Comparison of ENCODE assay signal across 8 mouse cellular contexts in the genomic region with DNA sequence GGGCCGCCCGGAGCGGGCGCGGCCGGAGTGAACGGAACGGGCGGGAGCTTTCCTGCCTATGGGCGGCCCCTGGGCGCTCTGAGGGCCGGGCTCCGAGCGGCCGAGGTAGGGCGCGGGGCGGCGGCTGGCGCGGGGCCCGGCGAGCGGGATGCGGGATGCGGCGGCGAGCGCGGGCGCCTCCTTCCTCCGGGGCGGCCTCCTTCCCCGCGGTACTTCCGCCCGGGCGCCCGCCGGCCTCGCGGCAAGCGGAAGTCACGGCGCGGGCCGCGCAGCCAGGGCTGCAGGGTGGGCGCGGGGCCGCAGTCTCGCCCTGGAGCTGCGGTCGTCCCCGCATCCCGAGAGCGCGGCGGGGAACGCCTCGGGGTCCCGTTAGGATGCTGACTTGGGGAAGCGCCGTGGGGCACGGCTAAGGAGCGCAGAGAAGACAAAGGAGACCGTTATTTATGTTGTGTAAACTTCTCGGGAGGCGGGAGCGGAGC. TPM values are rescaled to one million over a fixed set of nuclear protein-coding genes. Genes with fewer than 3 reads are reported as not detected.
DNase-seq lines count a peak whose midpoint lies in the region; ATAC-seq and TF ChIP-seq lines count a peak whose summit lies in the region.

No protein-coding gene starts in this region.

- intact Hi-C loops in gastrocnemius, postnatal 14 days (cut with DNase I; ENCODE audit: low total_unique reads), result loop anchor here (5.0 kb wide), 1 partner anchor 34 kb away; the partner anchor contains the start of gene Pcbd2

- H3K9ac ChIP-seq in forebrain, postnatal 0 days, result peak overlapping the region; percentile 99
- H3K9ac ChIP-seq in liver, embryonic 11.5 days (ENCODE audit: low read depth, low read length), result peak overlapping the region; percentile 100
- H3K9ac ChIP-seq in neural tube, embryonic 12.5 days, result peak overlapping the region; percentile 100

- DNase-seq in lung, adult 2 months, result no peak
- no peak for DNase-seq in lung, postnatal 10 days
- peak; percentile 46 for DNase-seq in forebrain, postnatal 0 days
- DNase-seq in liver, embryonic 11.5 days (ENCODE audit: low spot score), result peak; percentile 61
- no peak for DNase-seq in gastrocnemius, postnatal 14 days
- no peak for DNase-seq in ovary, adult 18-20 months (ENCODE audit: low spot score)

- no peaks in the 10 kb centered on the region for H3K27me3 ChIP-seq in forebrain, postnatal 0 days (ENCODE audit: insufficient read depth, low read length)
- no peaks in the 10 kb centered on the region for H3K27me3 ChIP-seq in liver, embryonic 11.5 days (replicated peaks; ENCODE audit: control insufficient read depth, insufficient read depth, low read length)
- no peaks in the 10 kb centered on the region for H3K27me3 ChIP-seq in neural tube, embryonic 12.5 days (replicated peaks)

- H3K4me2 ChIP-seq in forebrain, postnatal 0 days (ENCODE audit: low read depth), result peak overlapping the region; percentile 62
- peak overlapping the region; percentile 78 for H3K4me2 ChIP-seq in liver, embryonic 11.5 days
- peak overlapping the region; percentile 69 for H3K4me2 ChIP-seq in neural tube, embryonic 12.5 days (replicated peaks)

- TF ChIP-seq CTCF in lung, adult 2 months (IDR thresholded peaks at IDR 0.05; ENCODE audit: insufficient read depth, low read length), result no peak
- TF ChIP-seq CTCF in forebrain, postnatal 0 days (IDR thresholded peaks at IDR 0.05; ENCODE audit: low read depth), result no peak

- H3K4me1 ChIP-seq in lung, adult 2 months (ENCODE audit: control insufficient read depth, insufficient read depth, low read length), result peaks cover 15% of the 10 kb centered on the region; the same call in 1 of the 2 replicates
- peaks cover 16% of the 10 kb centered on the region for H3K4me1 ChIP-seq in forebrain, postnatal 0 days (ENCODE audit: insufficient read depth)
- H3K4me1 ChIP-seq in liver, embryonic 11.5 days (replicated peaks; ENCODE audit: control insufficient read depth, insufficient read depth, low read length), result peaks cover 14% of the 10 kb centered on the region
- H3K4me1 ChIP-seq in neural tube, embryonic 12.5 days, result peaks cover 17% of the 10 kb centered on the region

- no peaks in the 10 kb centered on the region for H3K9me3 ChIP-seq in forebrain, postnatal 0 days (ENCODE audit: low read length)
- H3K9me3 ChIP-seq in liver, embryonic 11.5 days (ENCODE audit: control insufficient read depth, low read length), result no peaks in the 10 kb centered on the region
- H3K9me3 ChIP-seq in neural tube, embryonic 12.5 days, result no peaks in the 10 kb centered on the region

- no peaks in the 10 kb centered on the region for H3K36me3 ChIP-seq in forebrain, postnatal 0 days (ENCODE audit: insufficient read depth)
- H3K36me3 ChIP-seq in liver, embryonic 11.5 days (ENCODE audit: control insufficient read depth, insufficient read depth, low read length), result no peaks in the 10 kb centered on the region; the same call in 1 of the 2 replicates
- peaks cover under 1% of the 10 kb centered on the region; the same call in 1 of the 2 replicates for H3K36me3 ChIP-seq in neural tube, embryonic 12.5 days

- ATAC-seq in activated CD4-positive, CD25-positive, alpha-beta regulatory T cell, adult 4 months, result peak; percentile 53
- peak; percentile 72 for ATAC-seq in forebrain, postnatal 0 days
- no peak; the same call in none of the 2 replicates for ATAC-seq in liver, embryonic 11.5 days (replicated peaks; ENCODE audit: low FRiP score)
- ATAC-seq in neural tube, embryonic 12.5 days (ENCODE audit: low FRiP score, low read depth), result peak; percentile 80

- peak overlapping the region; percentile 94 for H3K4me3 ChIP-seq in lung, adult 2 months (replicated peaks; ENCODE audit: extremely low read depth, low read depth, low read length)
- peak overlapping the region; percentile 97 for H3K4me3 ChIP-seq in forebrain, postnatal 0 days (ENCODE audit: low read depth, low read length)
- peak overlapping the region; percentile 98 for H3K4me3 ChIP-seq in liver, embryonic 11.5 days (ENCODE audit: low read depth, low read length)
- peak overlapping the region; percentile 99 for H3K4me3 ChIP-seq in neural tube, embryonic 12.5 days

- TF ChIP-seq POLR2A in lung, adult 2 months (IDR thresholded peaks at IDR 0.05; ENCODE audit: borderline replicate concordance, extremely low read depth, low read depth, low read length), result no peak

- H3K27ac ChIP-seq in forebrain, postnatal 0 days (ENCODE audit: low read depth, low read length), result peak overlapping the region; percentile 97
- H3K27ac ChIP-seq in liver, embryonic 11.5 days (ENCODE audit: low read depth, low read length), result peak overlapping the region; percentile 99
- peak overlapping the region; percentile 98 for H3K27ac ChIP-seq in neural tube, embryonic 12.5 days

- WGBS in lung, adult 2 months, result under 1% methylated on average over 70 of the region's 70 CpGs
- under 1% methylated on average over 58 of the region's 70 CpGs for WGBS in forebrain, postnatal 0 days
- under 1% methylated on average over 59 of the region's 70 CpGs for WGBS in liver, embryonic 11.5 days
- under 1% methylated on average over 68 of the region's 70 CpGs for WGBS in neural tube, embryonic 12.5 days

RNA-seq across cellular contexts. Expression of gene B230219D22Rik, which starts 0.4 kb away (rescaled TPM):
- 33.2 and 42.0 TPM in 2 replicates for polyA plus RNA-seq in lung, adult 2 months (2012; rRNA removed)
- 10 to 100 TPM; 12.9 to 15.2 TPM for polyA plus RNA-seq in activated CD4-positive, CD25-positive, alpha-beta regulatory T cell, adult 4 months (2017; shearing (Covaris generic))
- total RNA-seq in forebrain, postnatal 0 days (2014; rRNA removed), result 135 and 167 TPM in 2 replicates
- 40.7 and 59.5 TPM in 2 replicates for polyA plus RNA-seq in forebrain, postnatal 0 days (2015; fragmentation: Nextera tagmentation; extraction: Ambion mirVana)
- 39.3 and 42.8 TPM in 2 replicates for polyA plus RNA-seq in liver, embryonic 11.5 days (2014; fragmentation: Nextera tagmentation; extraction: Ambion mirVana)
- 74.6 and 78.9 TPM in 2 replicates for polyA plus RNA-seq in neural tube, embryonic 12.5 days (2016; fragmentation: Nextera tagmentation; extraction: Ambion mirVana)
- total RNA-seq in gastrocnemius, postnatal 14 days (2021), result 10 to 100 TPM; 30.9 to 32.9 TPM

RNA-seq across cellular contexts. Expression of gene Txndc15, which starts 21.2 kb away (rescaled TPM):
- 37.1 and 39.1 TPM in 2 replicates for polyA plus RNA-seq in lung, adult 2 months (2012; rRNA removed)
- polyA plus RNA-seq in activated CD4-positive, CD25-positive, alpha-beta regulatory T cell, adult 4 months (2017; shearing (Covaris generic)), result 10 to 100 TPM; 31.4 to 31.5 TPM
- total RNA-seq in forebrain, postnatal 0 days (2014; rRNA removed), result 116 and 121 TPM in 2 replicates
- polyA plus RNA-seq in forebrain, postnatal 0 days (2015; fragmentation: Nextera tagmentation; extraction: Ambion mirVana), result 134 and 135 TPM in 2 replicates
- 49.9 and 50.2 TPM in 2 replicates for polyA plus RNA-seq in liver, embryonic 11.5 days (2014; fragmentation: Nextera tagmentation; extraction: Ambion mirVana)
- polyA plus RNA-seq in neural tube, embryonic 12.5 days (2016; fragmentation: Nextera tagmentation; extraction: Ambion mirVana), result 112 and 121 TPM in 2 replicates
- 10 to 100 TPM; 27.8 to 27.9 TPM for total RNA-seq in gastrocnemius, postnatal 14 days (2021)

RNA-seq across cellular contexts. Expression of gene Pcbd2, which starts 33.9 kb away (rescaled TPM):
- 29.4 and 33.0 TPM in 2 replicates for polyA plus RNA-seq in lung, adult 2 months (2012; rRNA removed)
- polyA plus RNA-seq in activated CD4-positive, CD25-positive, alpha-beta regulatory T cell, adult 4 months (2017; shearing (Covaris generic)), result 10 to 100 TPM; 11.9 to 15.1 TPM
- 9.6 and 11.1 TPM in 2 replicates for total RNA-seq in forebrain, postnatal 0 days (2014; rRNA removed)
- polyA plus RNA-seq in forebrain, postnatal 0 days (2015; fragmentation: Nextera tagmentation; extraction: Ambion mirVana), result 28.7 and 29.2 TPM in 2 replicates
- 56.3 and 60.3 TPM in 2 replicates for polyA plus RNA-seq in liver, embryonic 11.5 days (2014; fragmentation: Nextera tagmentation; extraction: Ambion mirVana)
- 27.9 and 31.5 TPM in 2 replicates for polyA plus RNA-seq in neural tube, embryonic 12.5 days (2016; fragmentation: Nextera tagmentation; extraction: Ambion mirVana)
- 10 to 100 TPM; 23.4 to 24.0 TPM for total RNA-seq in gastrocnemius, postnatal 14 days (2021)

RNA-seq across cellular contexts. Expression of gene Ddx46, which starts 58.5 kb away (rescaled TPM):
- 9.9 and 15.8 TPM in 2 replicates for polyA plus RNA-seq in lung, adult 2 months (2012; rRNA removed)
- 10 to 100 TPM; 59.1 to 64.8 TPM for polyA plus RNA-seq in activated CD4-positive, CD25-positive, alpha-beta regulatory T cell, adult 4 months (2017; shearing (Covaris generic))
- 28.0 and 34.7 TPM in 2 replicates for total RNA-seq in forebrain, postnatal 0 days (2014; rRNA removed)
- 17.7 and 20.1 TPM in 2 replicates for polyA plus RNA-seq in forebrain, postnatal 0 days (2015; fragmentation: Nextera tagmentation; extraction: Ambion mirVana)
- 51.5 and 54.0 TPM in 2 replicates for polyA plus RNA-seq in liver, embryonic 11.5 days (2014; fragmentation: Nextera tagmentation; extraction: Ambion mirVana)
- polyA plus RNA-seq in neural tube, embryonic 12.5 days (2016; fragmentation: Nextera tagmentation; extraction: Ambion mirVana), result 38.2 and 43.5 TPM in 2 replicates
- total RNA-seq in gastrocnemius, postnatal 14 days (2021), result 10 to 100 TPM; 19.7 to 21.2 TPM

Comparison
In these comparisons a context has a peak if more than half of its experiments do, and no peak if none do; other contexts are left out.
1. DNase-seq: peak in forebrain, postnatal 0 days (single experiment) and liver, embryonic 11.5 days (single experiment); none in lung, adult 2 months (single experiment), lung, postnatal 10 days (single experiment), gastrocnemius, postnatal 14 days (single experiment) and ovary, adult 18-20 months (single experiment).
2. Peak in every context shown above with its lines, with median percentiles within 50 percentile points of each other: H3K4me3 ChIP-seq, H3K27ac ChIP-seq, H3K4me2 ChIP-seq and H3K9ac ChIP-seq.